Mouse (Mus musculus): ENCODE data around the gene Cela1. TPM values are rescaled to one million over a fixed set of nuclear protein-coding genes. Genes with fewer than 3 reads are reported as not detected.

Gene Cela1
- 1.9 to 2.3 TPM in 2 of 4 replicates, not detected in the others for total RNA-seq (2023)

GRCm38 (mm10) chr15:100687430-100687971 lies at the start of gene Cela1:
Cela1 (minus strand) TSS chr15:100687921.

GRCm38 (mm10) chr15:100729281-100729985 lies 41.7 kb upstream of the Cela1 start, which contains the start of gene Galnt6:
Galnt6 (minus strand) TSS chr15:100729376.

GRCm38 (mm10) chr15:100669337-100669736 lies 18.4 kb downstream of the Cela1 start, which contains the start of gene Bin2:
Bin2 (minus strand) TSS chr15:100669553.

GRCm38 (mm10) chr15:100636700-100637501 lies 50.8 kb downstream of the Cela1 start, which contains the start of gene Smagp:
Smagp (minus strand) TSS chr15:100636940.

Other genes with a start within 250 kb of the Cela1 start
- 37.7 to 44.5 TPM (median 40.0 TPM) in 4 replicates for gene Letmd1, start 218.9 kb downstream of the Cela1 start, total RNA-seq (2023)
- 5.3 to 5.9 TPM (median 5.8 TPM) in 4 replicates for gene Csrnp2, start 192.4 kb downstream of the Cela1 start, total RNA-seq (2023)
- 7.8 to 9.0 TPM (median 8.5 TPM) in 4 replicates for gene Tfcp2, start 135.9 kb downstream of the Cela1 start, total RNA-seq (2023)
- 68.5 to 74.7 TPM (median 71.3 TPM) in 4 replicates for gene Pou6f1, start 87.9 kb downstream of the Cela1 start, total RNA-seq (2023)
- gene Dazap2, start 72.6 kb downstream of the Cela1 start, total RNA-seq (2023): 573 to 612 TPM (median 596 TPM) in 4 replicates
- 12.8 to 16.8 TPM (median 14.8 TPM) in 4 replicates for gene Smagp, start 51.0 kb downstream of the Cela1 start, total RNA-seq (2023)
- gene Bin2, start 18.4 kb downstream of the Cela1 start, total RNA-seq (2023): 161 to 176 TPM (median 171 TPM) in 4 replicates
- gene Galnt6, start 41.5 kb upstream of the Cela1 start, total RNA-seq (2023): 26.8 to 31.5 TPM (median 30.1 TPM) in 4 replicates
- gene Slc4a8, start 73.8 kb upstream of the Cela1 start, total RNA-seq (2023): 15.0 to 20.2 TPM (median 17.6 TPM) in 4 replicates
- gene Scn8a, start 181.9 kb upstream of the Cela1 start, total RNA-seq (2023): 0.47 to 2.9 TPM (median 2.4 TPM) in 4 replicates